15 mouse cellular contexts compared by ENCODE assay signal in genomic region chr14:58999106-58999778, GRCm38 (mm10).
A peak's percentile ranks its signal among the peaks of the same experiment; 100 is the strongest.
DNase-seq lines count a peak whose midpoint lies in the region; ATAC-seq and TF ChIP-seq lines count a peak whose summit lies in the region.
"Had no signal": no experiment of that assay in that cellular context is flagged by ENCODE, and none has a peak within 500 bp of the region (broad histone marks: within the 10 kb centered on the region; RNA-seq: fewer than 3 reads in every experiment).

No protein-coding gene starts in this region.

- H3K9me3 ChIP-seq in forebrain, embryonic 14.5 days (replicated peaks; ENCODE audit: control insufficient read depth, low read length): no peaks in the 10 kb centered on the region
- no peaks in the 10 kb centered on the region for H3K9me3 ChIP-seq in forebrain, embryonic 15.5 days
- no peaks in the 10 kb centered on the region for H3K9me3 ChIP-seq in intestine, embryonic 15.5 days
- H3K9me3 ChIP-seq in intestine, postnatal 0 days (ENCODE audit: control insufficient read depth): no peaks in the 10 kb centered on the region
- no peaks in the 10 kb centered on the region for H3K9me3 ChIP-seq in midbrain, embryonic 13.5 days
- no peaks in the 10 kb centered on the region for H3K9me3 ChIP-seq in midbrain, postnatal 0 days (ENCODE audit: low read length)
- H3K9me3 ChIP-seq: forebrain, embryonic 10.5 days had no signal

- H3K27ac ChIP-seq in forebrain, embryonic 14.5 days (ENCODE audit: low read depth, low read length): no peak overlapping the region
- H3K27ac ChIP-seq in forebrain, embryonic 15.5 days (replicated peaks): no peak overlapping the region
- no peak overlapping the region for H3K27ac ChIP-seq in intestine, embryonic 15.5 days
- H3K27ac ChIP-seq in intestine, postnatal 0 days (ENCODE audit: low read depth, low read length): no peak overlapping the region
- H3K27ac ChIP-seq in midbrain, embryonic 13.5 days: no peak overlapping the region
- H3K27ac ChIP-seq in midbrain, postnatal 0 days (ENCODE audit: low read depth, low read length): no peak overlapping the region
- H3K27ac ChIP-seq: forebrain, embryonic 10.5 days; liver, embryonic 14.5 days had no signal

- no peak overlapping the region for H3K4me3 ChIP-seq in forebrain, embryonic 14.5 days (ENCODE audit: low read depth, low read length)
- H3K4me3 ChIP-seq in forebrain, embryonic 15.5 days: no peak overlapping the region
- no peak overlapping the region for H3K4me3 ChIP-seq in intestine, embryonic 15.5 days (replicated peaks)
- no peak overlapping the region for H3K4me3 ChIP-seq in intestine, postnatal 0 days (ENCODE audit: low read depth, low read length)
- no peak overlapping the region for H3K4me3 ChIP-seq in midbrain, embryonic 13.5 days (replicated peaks)
- no peak overlapping the region for H3K4me3 ChIP-seq in midbrain, postnatal 0 days (ENCODE audit: low read depth, low read length)
- H3K4me3 ChIP-seq: forebrain, embryonic 10.5 days had no signal

- TF ChIP-seq CTCF in intestine, postnatal 0 days (IDR thresholded peaks at IDR 0.05; ENCODE audit: low read depth): no peak
- no peak for TF ChIP-seq CTCF in midbrain, postnatal 0 days (IDR thresholded peaks at IDR 0.05)

- ATAC-seq in forebrain, embryonic 14.5 days: no peak
- ATAC-seq in forebrain, embryonic 15.5 days (replicated peaks): no peak
- ATAC-seq in intestine, embryonic 15.5 days: 0 out of 2 replicates have a peak, but pooled peaks have one; percentile 51
- ATAC-seq in intestine, postnatal 0 days: no peak
- 0 out of 2 replicates have a peak, but pooled peaks have one; percentile 24 for ATAC-seq in midbrain, embryonic 13.5 days
- ATAC-seq in midbrain, postnatal 0 days (ENCODE audit: low FRiP score): no peak

- peak; percentile 17 for DNase-seq in forebrain, embryonic 14.5 days (ENCODE audit: low spot score)
- no peak for DNase-seq in midbrain, postnatal 0 days (ENCODE audit: low spot score)
- peak; percentile 70 for DNase-seq in retina, postnatal 1 day
- DNase-seq in spleen, postnatal 14 days (ENCODE audit: low spot score in 2 of 2): no peak
- DNase-seq: B cell, adult 2 months; cerebellum, adult 2 months; right cerebral cortex, postnatal 25 days; thymus, postnatal 36 days had no signal

- WGBS in forebrain, embryonic 14.5 days: 60% methylated on average over 5 of the region's 5 CpGs
- WGBS in forebrain, embryonic 15.5 days: 50% methylated on average over 5 of the region's 5 CpGs
- 43% methylated on average over 5 of the region's 5 CpGs for WGBS in intestine, embryonic 15.5 days
- WGBS in intestine, postnatal 0 days: 50% methylated on average over 5 of the region's 5 CpGs
- 50% methylated on average over 5 of the region's 5 CpGs for WGBS in midbrain, embryonic 13.5 days
- WGBS in midbrain, postnatal 0 days: 33% methylated on average over 5 of the region's 5 CpGs

- H3K4me2 ChIP-seq in forebrain, embryonic 14.5 days (ENCODE audit: low read length): no peak overlapping the region
- H3K4me2 ChIP-seq in forebrain, embryonic 15.5 days (replicated peaks): no peak overlapping the region
- H3K4me2 ChIP-seq in intestine, embryonic 15.5 days (replicated peaks): no peak overlapping the region
- no peak overlapping the region for H3K4me2 ChIP-seq in intestine, postnatal 0 days (replicated peaks; ENCODE audit: low read depth)
- no peak overlapping the region for H3K4me2 ChIP-seq in midbrain, embryonic 13.5 days (replicated peaks)
- H3K4me2 ChIP-seq in midbrain, postnatal 0 days (ENCODE audit: low read depth, low read length, poor library complexity, severe bottlenecking): no peak overlapping the region

- H3K36me3 ChIP-seq in forebrain, embryonic 14.5 days (ENCODE audit: control insufficient read depth, insufficient read depth, low read length): no peaks in the 10 kb centered on the region
- H3K36me3 ChIP-seq in forebrain, embryonic 15.5 days: no peaks in the 10 kb centered on the region
- no peaks in the 10 kb centered on the region for H3K36me3 ChIP-seq in intestine, embryonic 15.5 days
- no peaks in the 10 kb centered on the region for H3K36me3 ChIP-seq in intestine, postnatal 0 days (ENCODE audit: control insufficient read depth, insufficient read depth)
- no peaks in the 10 kb centered on the region for H3K36me3 ChIP-seq in midbrain, embryonic 13.5 days
- H3K36me3 ChIP-seq in midbrain, postnatal 0 days (ENCODE audit: insufficient read depth, low read length): no peaks in the 10 kb centered on the region
- H3K36me3 ChIP-seq: forebrain, embryonic 10.5 days; G1E had no signal

- H3K4me1 ChIP-seq in forebrain, embryonic 14.5 days (ENCODE audit: control insufficient read depth, insufficient read depth, low read length): no peaks in the 10 kb centered on the region
- H3K4me1 ChIP-seq in forebrain, embryonic 15.5 days: no peaks in the 10 kb centered on the region
- H3K4me1 ChIP-seq in intestine, embryonic 15.5 days (replicated peaks): no peaks in the 10 kb centered on the region
- H3K4me1 ChIP-seq in intestine, postnatal 0 days (replicated peaks; ENCODE audit: control insufficient read depth, insufficient read depth, low read length): no peaks in the 10 kb centered on the region
- H3K4me1 ChIP-seq in midbrain, embryonic 13.5 days (replicated peaks): peaks cover 5% of the 10 kb centered on the region; the same call in 1 of the 2 replicates
- H3K4me1 ChIP-seq in midbrain, postnatal 0 days (ENCODE audit: insufficient read depth, low read length): no peaks in the 10 kb centered on the region

- H3K9ac ChIP-seq in forebrain, embryonic 14.5 days (ENCODE audit: low read length): no peak overlapping the region
- no peak overlapping the region for H3K9ac ChIP-seq in forebrain, embryonic 15.5 days (replicated peaks)
- no peak overlapping the region for H3K9ac ChIP-seq in intestine, embryonic 15.5 days
- no peak overlapping the region for H3K9ac ChIP-seq in intestine, postnatal 0 days (ENCODE audit: low read depth, low read length)
- no peak overlapping the region for H3K9ac ChIP-seq in midbrain, embryonic 13.5 days (replicated peaks)
- H3K9ac ChIP-seq in midbrain, postnatal 0 days (replicated peaks; ENCODE audit: low read length, poor library complexity, severe bottlenecking): no peak overlapping the region
- H3K9ac ChIP-seq: liver, embryonic 14.5 days had no signal

- H3K27me3 ChIP-seq in forebrain, embryonic 14.5 days (replicated peaks; ENCODE audit: control insufficient read depth, insufficient read depth, low read length): no peaks in the 10 kb centered on the region
- no peaks in the 10 kb centered on the region for H3K27me3 ChIP-seq in forebrain, embryonic 15.5 days
- H3K27me3 ChIP-seq in intestine, embryonic 15.5 days (replicated peaks): no peaks in the 10 kb centered on the region
- no peaks in the 10 kb centered on the region for H3K27me3 ChIP-seq in intestine, postnatal 0 days (replicated peaks; ENCODE audit: control insufficient read depth, insufficient read depth, low read length)
- H3K27me3 ChIP-seq in midbrain, embryonic 13.5 days: no peaks in the 10 kb centered on the region
- H3K27me3 ChIP-seq in midbrain, postnatal 0 days (ENCODE audit: insufficient read depth, low read length): no peaks in the 10 kb centered on the region

Comparison
In these comparisons a context has a peak if more than half of its experiments do, and no peak if none do; other contexts are left out.
1. ATAC-seq: peak in intestine, embryonic 15.5 days (single experiment) and midbrain, embryonic 13.5 days (single experiment); none in forebrain, embryonic 14.5 days (single experiment), forebrain, embryonic 15.5 days (single experiment), intestine, postnatal 0 days (single experiment) and midbrain, postnatal 0 days (single experiment).
2. DNase-seq: peak in forebrain, embryonic 14.5 days (single experiment) and retina, postnatal 1 day (single experiment); none in midbrain, postnatal 0 days (single experiment) and spleen, postnatal 14 days (0 of 2).